Mouse (Mus musculus): ENCODE results near the gene Fkbp14. TPM values are rescaled to one million over a fixed set of nuclear protein-coding genes. Genes with fewer than 3 reads are reported as not detected.

The Fkbp14 gene
- polyA plus RNA-seq, 1 experiment from 2014 or later = 19.6 TPM

GRCm38 (mm10) chr6:54586175-54586574 lies 10.9 kb downstream of the Fkbp14 start:
- Histone ChIP-seq H3K36me3 (no peaks in the 10 kb centered on the region), H3K4me3 (no peak overlapping the region), H3K27ac (no peak overlapping the region), H3K27me3 (replicated peaks) (no peaks in the 10 kb centered on the region), H3K9me3 (no peaks in the 10 kb centered on the region), H3K9ac (no peak overlapping the region), H3K4me1 (no peaks in the 10 kb centered on the region; the same call in 1 of the 2 replicates), H3K4me2 (replicated peaks) (no peak overlapping the region)
- no peak for ATAC-seq (ENCODE audit: low FRiP score, low read depth)
- WGBS = 37% methylated on average over 2 of the region's 2 CpGs

GRCm38 (mm10) chr6:54573218-54573955 lies 23.7 kb downstream of the Fkbp14 start:
- peak overlapping the region; percentile 33; the same call in 1 of the 2 replicates for H3K4me2 ChIP-seq (replicated peaks)
- peak; percentile 82 for ATAC-seq (ENCODE audit: low FRiP score, low read depth)
- WGBS = 15% methylated on average over 6 of the region's 6 CpGs
- H3K27ac ChIP-seq = no peak overlapping the region
- no peaks in the 10 kb centered on the region for H3K9me3 ChIP-seq
- H3K27me3 ChIP-seq (replicated peaks) = no peaks in the 10 kb centered on the region
- H3K4me1 ChIP-seq = peaks cover 25% of the 10 kb centered on the region
- H3K36me3 ChIP-seq = no peaks in the 10 kb centered on the region
- H3K9ac ChIP-seq = no peak overlapping the region
- no peak overlapping the region for H3K4me3 ChIP-seq

- Histone ChIP-seq H3K27ac (no peak overlapping the region), H3K4me3 (no peak overlapping the region), H3K27me3 (replicated peaks) (no peaks in the 10 kb centered on the region), H3K9me3 (no peaks in the 10 kb centered on the region), H3K36me3 (no peaks in the 10 kb centered on the region), H3K4me2 (replicated peaks) (peak overlapping the region; percentile 18; the same call in 1 of the 2 replicates), H3K9ac (no peak overlapping the region), H3K4me1 (peaks cover 43% of the 10 kb centered on the region)
- no peak for ATAC-seq (ENCODE audit: low FRiP score, low read depth)
- 31% methylated on average over 7 of the region's 7 CpGs for WGBS
Observed at GRCm38 (mm10) chr6:54569776-54570175, 27.3 kb downstream of the Fkbp14 start.

DNA sequence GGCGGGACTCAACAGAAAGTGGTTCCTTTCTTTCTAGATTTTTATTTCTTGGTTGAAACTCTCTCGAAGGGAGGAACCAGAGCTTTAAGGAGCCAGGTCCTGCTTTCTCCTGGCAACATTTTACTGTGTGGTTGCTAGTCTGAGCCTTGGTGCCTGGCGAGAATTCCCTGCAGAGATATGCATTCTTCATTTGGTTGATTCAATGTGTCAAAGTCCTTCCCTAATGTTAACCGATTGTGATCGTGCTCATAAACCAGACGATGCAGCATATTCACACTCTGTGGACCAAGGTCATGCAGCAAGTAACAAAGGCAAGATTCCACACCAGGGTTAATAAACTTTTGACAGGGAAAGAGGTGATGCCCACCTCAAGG lies 30.6 kb downstream of the Fkbp14 start:
- WGBS = 6% methylated on average over 6 of the region's 6 CpGs
- Histone ChIP-seq H3K36me3 (no peaks in the 10 kb centered on the region), H3K4me2 (replicated peaks) (peak overlapping the region; percentile 85), H3K27me3 (replicated peaks) (no peaks in the 10 kb centered on the region), H3K27ac (peak overlapping the region; percentile 80), H3K9me3 (no peaks in the 10 kb centered on the region), H3K4me1 (peaks cover 39% of the 10 kb centered on the region), H3K4me3 (peak overlapping the region; percentile 61), H3K9ac (peak overlapping the region; percentile 80)
- ATAC-seq (ENCODE audit: low FRiP score, low read depth) = peak; percentile 5; the same call in 1 of the 2 replicates

DNA sequence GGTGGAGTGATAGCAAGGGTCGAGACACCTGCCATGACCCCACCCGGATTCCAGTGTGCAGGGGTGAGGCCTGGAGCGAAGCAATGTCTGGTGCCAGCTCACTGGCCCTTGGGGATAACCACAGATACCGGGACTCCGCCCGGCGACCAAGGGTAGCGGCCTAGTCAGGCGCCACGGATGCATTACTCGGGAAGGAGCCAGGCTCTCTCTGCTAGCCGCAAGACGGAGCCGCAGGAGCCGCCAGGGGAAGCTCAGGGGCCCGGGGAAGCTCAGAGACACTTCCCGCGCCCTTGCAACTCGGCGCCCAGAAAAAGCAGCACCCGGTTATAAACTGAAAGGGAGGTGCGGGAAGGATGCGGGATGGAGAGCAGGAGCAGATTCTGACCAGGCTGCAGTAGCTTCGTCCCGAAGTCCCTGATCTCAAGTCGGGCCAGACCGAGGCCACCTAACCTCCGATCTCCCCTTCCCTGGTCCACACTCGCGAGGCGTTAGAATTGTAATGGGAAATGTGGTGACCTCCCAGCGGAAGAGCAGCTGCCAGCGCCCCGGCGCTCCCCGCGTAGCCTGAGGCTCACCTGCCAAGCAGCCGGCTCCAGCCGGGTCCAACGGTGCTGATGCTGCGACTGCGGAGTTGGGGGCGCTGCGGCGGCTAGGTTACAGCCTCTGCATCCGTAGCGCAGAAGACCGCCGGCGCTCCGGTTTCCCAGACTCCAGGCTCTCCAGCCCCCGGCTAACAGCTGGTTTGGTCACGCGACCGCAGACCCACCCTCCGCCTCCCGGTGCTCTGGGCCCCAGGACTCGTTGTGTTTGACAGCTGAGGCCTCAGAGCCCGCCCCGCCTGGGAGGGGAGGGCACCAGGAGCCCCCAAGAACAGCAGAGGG lies 31.2 kb downstream of the Fkbp14 start, which contains the start of gene Scrn1:
TSS of gene Scrn1 (minus strand) at position 825 of the 881 bp plus-strand sequence.
- WGBS = under 1% methylated on average over 60 of the region's 60 CpGs
- H3K9me3 ChIP-seq = no peaks in the 10 kb centered on the region
- H3K27ac ChIP-seq = peak within 1 kb of the TSS; percentile 80
- no peaks in the 10 kb centered on the region for H3K36me3 ChIP-seq
- H3K4me1 ChIP-seq = peaks cover 39% of the 10 kb centered on the region
- H3K4me3 ChIP-seq = peak within 1 kb of the TSS; percentile 61
- H3K27me3 ChIP-seq (replicated peaks) = no peaks in the 10 kb centered on the region
- peak within 1 kb of the TSS; percentile 85 for H3K4me2 ChIP-seq (replicated peaks)
- H3K9ac ChIP-seq = peak within 1 kb of the TSS; percentile 80
- ATAC-seq (ENCODE audit: low FRiP score, low read depth) = peak; percentile 90

GRCm38 (mm10) chr6:54565012-54565411 lies 32.1 kb downstream of the Fkbp14 start:
- 11% methylated on average over 3 of the region's 3 CpGs for WGBS
- ATAC-seq (ENCODE audit: low FRiP score, low read depth) = peak; percentile 43; the same call in 1 of the 2 replicates

DNA sequence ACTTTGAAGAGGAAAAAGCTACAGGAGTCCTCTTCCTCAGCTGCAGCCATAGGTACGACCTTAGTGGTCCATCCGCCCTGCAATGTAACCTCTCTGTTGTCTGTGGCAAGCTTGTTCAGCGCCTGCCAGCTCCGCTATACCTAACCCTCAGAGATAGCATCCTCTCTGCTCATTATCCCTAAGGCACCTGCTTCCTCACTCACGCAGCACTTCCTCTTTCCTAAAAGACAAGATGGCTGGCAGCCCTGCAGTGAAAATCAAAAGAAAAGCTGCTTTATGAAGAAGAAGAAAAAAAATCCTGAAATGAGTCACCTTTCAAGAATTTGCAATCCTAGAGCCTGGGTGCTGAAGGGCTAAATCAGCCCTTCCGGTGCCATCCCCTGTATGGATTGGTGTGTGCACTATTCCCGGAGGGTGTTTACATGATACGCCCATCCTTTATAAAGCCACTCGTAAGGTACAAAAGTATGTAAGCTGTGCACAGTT lies 32.6 kb downstream of the Fkbp14 start:
- WGBS = 68% methylated on average over 9 of the region's 9 CpGs
- ATAC-seq (ENCODE audit: low FRiP score, low read depth) = no peak
- no peaks in the 10 kb centered on the region for H3K9me3 ChIP-seq
- peak overlapping the region; percentile 85 for H3K4me2 ChIP-seq (replicated peaks)
- H3K9ac ChIP-seq = peak overlapping the region; percentile 41
- peak overlapping the region; percentile 61 for H3K4me3 ChIP-seq
- H3K27ac ChIP-seq = no peak overlapping the region
- no peaks in the 10 kb centered on the region for H3K27me3 ChIP-seq (replicated peaks)
- peaks cover 39% of the 10 kb centered on the region for H3K4me1 ChIP-seq
- H3K36me3 ChIP-seq = no peaks in the 10 kb centered on the region

More at GRCm38 (mm10) chr6:54565012-54565411, 32.1 kb downstream of the Fkbp14 start:
- Histone ChIP-seq H3K4me2 (replicated peaks) (peak overlapping the region; percentile 85), H3K27ac (no peak overlapping the region), H3K4me3 (peak overlapping the region; percentile 61), H3K9me3 (no peaks in the 10 kb centered on the region), H3K27me3 (replicated peaks) (no peaks in the 10 kb centered on the region), H3K9ac (0 out of 2 replicates have a peak overlapping the region, but pooled peaks have one; percentile 80), H3K36me3 (no peaks in the 10 kb centered on the region), H3K4me1 (peaks cover 39% of the 10 kb centered on the region)

- no peaks in the 10 kb centered on the region for H3K9me3 ChIP-seq
- WGBS = 94% methylated on average over 4 of the region's 4 CpGs
- no peak overlapping the region for H3K27ac ChIP-seq
- H3K4me2 ChIP-seq (replicated peaks) = peak overlapping the region; percentile 85
- H3K9ac ChIP-seq = no peak overlapping the region
- peaks cover 34% of the 10 kb centered on the region for H3K4me1 ChIP-seq
- 0 out of 2 replicates have a peak overlapping the region, but pooled peaks have one; percentile 61 for H3K4me3 ChIP-seq
- no peak for ATAC-seq (ENCODE audit: low FRiP score, low read depth)
- H3K27me3 ChIP-seq (replicated peaks) = no peaks in the 10 kb centered on the region
- H3K36me3 ChIP-seq = no peaks in the 10 kb centered on the region
Observed at GRCm38 (mm10) chr6:54563561-54563960, 33.5 kb downstream of the Fkbp14 start.

GRCm38 (mm10) chr6:54562018-54562809 lies 34.9 kb downstream of the Fkbp14 start:
- no peak overlapping the region for H3K9ac ChIP-seq
- peaks cover 27% of the 10 kb centered on the region for H3K4me1 ChIP-seq
- WGBS = 74% methylated on average over 17 of the region's 17 CpGs
- no peaks in the 10 kb centered on the region for H3K27me3 ChIP-seq (replicated peaks)
- no peaks in the 10 kb centered on the region for H3K9me3 ChIP-seq
- H3K4me2 ChIP-seq (replicated peaks) = no peak overlapping the region
- no peaks in the 10 kb centered on the region for H3K36me3 ChIP-seq
- no peak overlapping the region for H3K4me3 ChIP-seq
- H3K27ac ChIP-seq = no peak overlapping the region
- no peak for ATAC-seq (ENCODE audit: low FRiP score, low read depth)

- Histone ChIP-seq H3K27me3 (replicated peaks) (no peaks in the 10 kb centered on the region), H3K9ac (no peak overlapping the region), H3K4me1 (peaks cover 29% of the 10 kb centered on the region), H3K36me3 (no peaks in the 10 kb centered on the region), H3K9me3 (no peaks in the 10 kb centered on the region), H3K27ac (no peak overlapping the region), H3K4me3 (no peak overlapping the region), H3K4me2 (replicated peaks) (no peak overlapping the region)
- no peak for ATAC-seq (ENCODE audit: low FRiP score, low read depth)
- 58% methylated on average over 7 of the region's 7 CpGs for WGBS
Observed at GRCm38 (mm10) chr6:54558466-54558865, 38.6 kb downstream of the Fkbp14 start.

DNA sequence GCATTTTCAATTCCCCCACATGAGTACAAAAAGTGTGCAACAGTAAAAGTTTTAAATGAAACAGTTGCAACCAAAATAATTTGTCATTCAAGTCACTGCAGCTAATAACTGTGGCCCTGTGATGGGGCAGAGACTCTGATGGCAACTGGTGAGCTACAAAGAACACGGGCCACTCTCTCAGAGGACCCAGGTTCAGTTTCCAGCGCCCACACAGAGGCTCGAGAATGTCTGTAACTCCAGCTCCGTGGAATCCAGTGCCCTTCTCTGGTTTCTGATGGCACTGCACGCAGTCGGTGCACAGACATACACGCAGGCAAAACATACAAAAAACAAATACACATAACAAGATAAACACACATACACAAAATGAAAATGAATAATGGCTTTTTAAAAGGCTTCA lies 39.4 kb downstream of the Fkbp14 start:
- H3K27ac ChIP-seq = no peak overlapping the region
- no peak for ATAC-seq (ENCODE audit: low FRiP score, low read depth)
- no peaks in the 10 kb centered on the region for H3K27me3 ChIP-seq (replicated peaks)
- H3K4me2 ChIP-seq (replicated peaks) = no peak overlapping the region
- 93% methylated on average over 7 of the region's 7 CpGs for WGBS
- no peak overlapping the region for H3K4me3 ChIP-seq
- no peaks in the 10 kb centered on the region for H3K9me3 ChIP-seq
- no peaks in the 10 kb centered on the region for H3K36me3 ChIP-seq
- no peak overlapping the region for H3K9ac ChIP-seq
- H3K4me1 ChIP-seq = peaks cover 36% of the 10 kb centered on the region

All from neural tube, embryonic 12.5 days (tissue).